Mouse (Mus musculus): ENCODE results near the gene Cdt1. TPM values are rescaled to one million over a fixed set of nuclear protein-coding genes. Genes with fewer than 3 reads are reported as not detected.

Cdt1 gene
- polyA plus RNA-seq (2014; fragmentation: Nextera tagmentation; extraction: Ambion mirVana): 46.4 and 51.7 TPM in 2 replicates

DNA sequence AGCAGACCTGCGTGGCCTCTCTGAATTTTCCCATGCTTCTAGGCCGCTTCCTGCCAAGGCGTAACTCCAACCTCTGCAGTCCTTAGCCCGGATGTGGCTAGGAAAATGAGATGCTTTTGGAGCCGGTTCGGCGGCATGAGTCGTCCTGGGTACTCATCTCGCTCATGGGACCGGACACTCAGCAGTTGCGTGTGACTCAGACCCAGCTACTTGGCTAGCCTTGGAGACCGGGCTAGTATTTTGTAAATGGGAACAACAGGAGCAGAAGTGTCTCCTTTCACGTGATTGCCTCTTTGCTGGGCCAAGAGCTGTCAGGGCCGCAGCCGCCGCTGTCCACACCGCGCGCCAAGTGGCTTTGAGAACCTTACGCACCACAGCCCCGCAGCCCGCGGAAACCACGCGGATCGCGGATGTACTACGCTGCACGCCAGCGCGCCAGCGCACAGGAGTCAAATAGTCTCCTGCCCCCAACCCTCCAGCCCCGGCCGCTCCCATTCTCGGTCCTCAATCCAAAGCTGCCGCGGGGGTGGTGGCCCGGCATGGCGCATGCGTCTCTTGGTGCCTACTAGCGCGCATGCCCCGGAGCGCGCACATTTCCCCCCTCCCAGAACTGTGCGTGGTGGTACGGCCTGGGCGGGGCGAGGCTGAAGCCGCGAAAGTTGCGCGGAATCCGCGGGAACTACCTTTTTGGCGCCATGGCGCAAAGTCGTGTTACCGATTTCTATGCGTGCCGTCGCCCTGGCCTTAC lies at the start of gene Cdt1:
Gene Cdt1, plus strand, starts transcription at position 655 of the 748 bp plus-strand sequence.
- DNase-seq (ENCODE audit: low spot score) (peak; percentile 97), ATAC-seq (ENCODE audit: insufficient number of reproducible peaks, low FRiP score, low TSS enrichment, low read depth) (peak; percentile 92)
- H3K4me3 ChIP-seq (ENCODE audit: low read depth, low read length): peak within 1 kb of the TSS; percentile 83
- no peaks in the 10 kb centered on the region for H3K27me3 ChIP-seq (ENCODE audit: control insufficient read depth, insufficient read depth, low read length)
- no peaks in the 10 kb centered on the region for H3K9me3 ChIP-seq (ENCODE audit: control insufficient read depth, low read length)
- peak within 1 kb of the TSS; percentile 86 for H3K9ac ChIP-seq (ENCODE audit: low read length)
- peaks cover 28% of the 10 kb centered on the region for H3K36me3 ChIP-seq (ENCODE audit: control insufficient read depth, insufficient read depth, low read length)
- WGBS: under 1% methylated on average over 60 of the region's 62 CpGs
- H3K4me1 ChIP-seq (ENCODE audit: control insufficient read depth, insufficient read depth, low read length): peaks cover 14% of the 10 kb centered on the region
- H3K4me2 ChIP-seq (ENCODE audit: low read depth, severe bottlenecking): peak within 1 kb of the TSS; percentile 87
- peak within 1 kb of the TSS; percentile 78 for H3K27ac ChIP-seq (replicated peaks; ENCODE audit: low read depth, low read length)

- no peaks in the 10 kb centered on the region for H3K27me3 ChIP-seq (ENCODE audit: control insufficient read depth, insufficient read depth, low read length)
- no peak overlapping the region for H3K4me2 ChIP-seq (ENCODE audit: low read depth, severe bottlenecking)
- H3K4me1 ChIP-seq (ENCODE audit: control insufficient read depth, insufficient read depth, low read length): peaks cover 40% of the 10 kb centered on the region
- no peak overlapping the region for H3K9ac ChIP-seq (ENCODE audit: low read length)
- ATAC-seq (ENCODE audit: insufficient number of reproducible peaks, low FRiP score, low TSS enrichment, low read depth) (no peak), DNase-seq (ENCODE audit: low spot score) (no peak)
- 86% methylated on average over 11 of the region's 11 CpGs for whole genome bisulfite sequencing
- H3K27ac ChIP-seq (replicated peaks; ENCODE audit: low read depth, low read length): no peak overlapping the region
- no peak overlapping the region for H3K4me3 ChIP-seq (ENCODE audit: low read depth, low read length)
- no peaks in the 10 kb centered on the region for H3K9me3 ChIP-seq (ENCODE audit: control insufficient read depth, low read length)
- no peaks in the 10 kb centered on the region for H3K36me3 ChIP-seq (ENCODE audit: control insufficient read depth, insufficient read depth, low read length)
These were observed 47.2 kb upstream of the Cdt1 start for GRCm38 (mm10) chr8:122520611-122521010.

GRCm38 (mm10) chr8:122522796-122523651 lies 44.8 kb upstream of the Cdt1 start:
- no peaks in the 10 kb centered on the region for H3K27me3 ChIP-seq (ENCODE audit: control insufficient read depth, insufficient read depth, low read length)
- H3K27ac ChIP-seq (replicated peaks; ENCODE audit: low read depth, low read length): peak overlapping the region; percentile 73; the same call in 1 of the 2 replicates
- H3K9ac ChIP-seq (ENCODE audit: low read length): peak overlapping the region; percentile 12; the same call in 1 of the 2 replicates
- H3K9me3 ChIP-seq (ENCODE audit: control insufficient read depth, low read length): no peaks in the 10 kb centered on the region
- H3K4me3 ChIP-seq (ENCODE audit: low read depth, low read length): no peak overlapping the region
- H3K4me2 ChIP-seq (ENCODE audit: low read depth, severe bottlenecking): peak overlapping the region; percentile 28
- peaks cover 28% of the 10 kb centered on the region for H3K4me1 ChIP-seq (ENCODE audit: control insufficient read depth, insufficient read depth, low read length)
- DNase-seq (ENCODE audit: low spot score): peak; percentile 44
- no peak for ATAC-seq (ENCODE audit: insufficient number of reproducible peaks, low FRiP score, low TSS enrichment, low read depth)
- WGBS: 40% methylated on average over 14 of the region's 14 CpGs
- H3K36me3 ChIP-seq (ENCODE audit: control insufficient read depth, insufficient read depth, low read length): peaks cover 1% of the 10 kb centered on the region; the same call in 1 of the 2 replicates

- H3K9ac ChIP-seq (ENCODE audit: low read length): 0 out of 2 replicates have a peak overlapping the region, but pooled peaks have one; percentile 22
- H3K9me3 ChIP-seq (ENCODE audit: control insufficient read depth, low read length): no peaks in the 10 kb centered on the region
- H3K4me2 ChIP-seq (ENCODE audit: low read depth, severe bottlenecking): peak overlapping the region; percentile 28
- WGBS: 16% methylated on average over 23 of the region's 23 CpGs
- peak overlapping the region; percentile 73 for H3K27ac ChIP-seq (replicated peaks; ENCODE audit: low read depth, low read length)
- 0 out of 2 replicates have a peak, but pooled peaks have one; percentile 45 for ATAC-seq (ENCODE audit: insufficient number of reproducible peaks, low FRiP score, low TSS enrichment, low read depth)
- H3K4me3 ChIP-seq (ENCODE audit: low read depth, low read length): no peak overlapping the region
- H3K36me3 ChIP-seq (ENCODE audit: control insufficient read depth, insufficient read depth, low read length): peaks cover 3% of the 10 kb centered on the region; the same call in 1 of the 2 replicates
- no peaks in the 10 kb centered on the region for H3K27me3 ChIP-seq (ENCODE audit: control insufficient read depth, insufficient read depth, low read length)
- H3K4me1 ChIP-seq (ENCODE audit: control insufficient read depth, insufficient read depth, low read length): peaks cover 25% of the 10 kb centered on the region
- DNase-seq (ENCODE audit: low spot score): peak; percentile 52
These were observed 44.0 kb upstream of the Cdt1 start for GRCm38 (mm10) chr8:122523652-122524360.

DNA sequence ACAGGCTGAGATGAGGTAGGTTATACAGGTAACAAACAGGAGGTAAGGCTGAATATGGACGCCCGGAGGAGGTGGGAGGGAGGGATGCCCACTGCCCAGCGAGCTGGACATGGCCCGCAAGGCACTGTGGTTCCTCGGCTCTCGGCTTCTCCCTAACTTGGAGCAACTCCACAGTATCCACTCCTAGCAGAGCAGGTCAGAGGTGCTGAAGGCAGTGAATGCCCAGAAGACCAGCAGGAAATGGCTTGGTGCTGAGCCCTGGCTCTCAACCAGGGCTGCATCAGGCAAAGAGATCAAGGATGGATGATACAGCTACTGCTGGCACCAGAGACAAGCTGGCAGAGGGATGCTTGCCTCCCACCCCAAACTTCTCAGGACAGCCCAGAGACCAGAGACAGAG lies 43.3 kb upstream of the Cdt1 start:
- no peak overlapping the region for H3K4me2 ChIP-seq (ENCODE audit: low read depth, severe bottlenecking)
- no peak for ATAC-seq (ENCODE audit: insufficient number of reproducible peaks, low FRiP score, low TSS enrichment, low read depth)

DNA sequence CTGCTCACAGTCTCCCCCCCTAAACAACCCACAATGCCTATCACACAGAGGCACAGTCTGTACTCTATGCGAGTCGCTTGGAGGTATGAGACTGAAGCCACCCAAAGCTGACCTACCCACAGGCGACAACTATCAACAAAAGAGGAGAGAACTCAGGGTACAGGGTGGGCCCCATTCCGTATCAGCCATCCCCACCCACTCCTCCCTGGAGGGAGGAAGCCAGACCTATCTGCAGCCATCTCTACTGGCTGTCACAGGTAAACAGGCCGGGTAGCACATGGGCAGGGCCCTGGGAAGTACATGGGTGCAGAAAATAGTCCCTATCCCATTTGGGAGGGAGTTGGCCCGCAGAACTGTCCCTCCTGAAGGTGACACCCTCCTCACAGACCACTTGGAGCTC lies 42.8 kb upstream of the Cdt1 start:
- no peak overlapping the region for H3K4me3 ChIP-seq (ENCODE audit: low read depth, low read length)
- DNase-seq (ENCODE audit: low spot score) (no peak), ATAC-seq (ENCODE audit: insufficient number of reproducible peaks, low FRiP score, low TSS enrichment, low read depth) (no peak)
- no peaks in the 10 kb centered on the region for H3K27me3 ChIP-seq (ENCODE audit: control insufficient read depth, insufficient read depth, low read length)
- no peak overlapping the region for H3K4me2 ChIP-seq (ENCODE audit: low read depth, severe bottlenecking)
- H3K9me3 ChIP-seq (ENCODE audit: control insufficient read depth, low read length): no peaks in the 10 kb centered on the region
- H3K36me3 ChIP-seq (ENCODE audit: control insufficient read depth, insufficient read depth, low read length): peaks cover 3% of the 10 kb centered on the region; the same call in 1 of the 2 replicates
- H3K9ac ChIP-seq (ENCODE audit: low read length): no peak overlapping the region
- 79% methylated on average over 6 of the region's 6 CpGs for WGBS
- H3K4me1 ChIP-seq (ENCODE audit: control insufficient read depth, insufficient read depth, low read length): peaks cover 25% of the 10 kb centered on the region
- no peak overlapping the region; the same call in 1 of the 2 replicates for H3K27ac ChIP-seq (replicated peaks; ENCODE audit: low read depth, low read length)

More for the DNA sequence above, 43.3 kb upstream of the Cdt1 start:
- Histone ChIP-seq H3K4me3 (ENCODE audit: low read depth, low read length) (no peak overlapping the region), H3K9ac (ENCODE audit: low read length) (no peak overlapping the region), H3K4me1 (ENCODE audit: control insufficient read depth, insufficient read depth, low read length) (peaks cover 25% of the 10 kb centered on the region), H3K27ac (replicated peaks; ENCODE audit: low read depth, low read length) (no peak overlapping the region), H3K36me3 (ENCODE audit: control insufficient read depth, insufficient read depth, low read length) (peaks cover 3% of the 10 kb centered on the region; the same call in 1 of the 2 replicates), H3K9me3 (ENCODE audit: control insufficient read depth, low read length) (no peaks in the 10 kb centered on the region), H3K27me3 (ENCODE audit: control insufficient read depth, insufficient read depth, low read length) (no peaks in the 10 kb centered on the region)
- DNase-seq (ENCODE audit: low spot score): no peak
- WGBS: 70% methylated on average over 6 of the region's 6 CpGs

GRCm38 (mm10) chr8:122526084-122526483 lies 41.7 kb upstream of the Cdt1 start:
- no peaks in the 10 kb centered on the region for H3K9me3 ChIP-seq (ENCODE audit: control insufficient read depth, low read length)
- no peak for ATAC-seq (ENCODE audit: insufficient number of reproducible peaks, low FRiP score, low TSS enrichment, low read depth)
- no peak overlapping the region for H3K4me3 ChIP-seq (ENCODE audit: low read depth, low read length)
- H3K4me2 ChIP-seq (ENCODE audit: low read depth, severe bottlenecking): no peak overlapping the region
- no peaks in the 10 kb centered on the region for H3K27me3 ChIP-seq (ENCODE audit: control insufficient read depth, insufficient read depth, low read length)
- H3K36me3 ChIP-seq (ENCODE audit: control insufficient read depth, insufficient read depth, low read length): peaks cover 3% of the 10 kb centered on the region; the same call in 1 of the 2 replicates
- no peak overlapping the region for H3K9ac ChIP-seq (ENCODE audit: low read length)
- WGBS: 70% methylated on average over 3 of the region's 3 CpGs
- peaks cover 25% of the 10 kb centered on the region for H3K4me1 ChIP-seq (ENCODE audit: control insufficient read depth, insufficient read depth, low read length)
- no peak for DNase-seq (ENCODE audit: low spot score)
- peak overlapping the region; percentile 22; the same call in 1 of the 2 replicates for H3K27ac ChIP-seq (replicated peaks; ENCODE audit: low read depth, low read length)
